Mouse (Mus musculus): ENCODE data around the gene Phf10. TPM values are rescaled to one million over a fixed set of nuclear protein-coding genes. Genes with fewer than 3 reads are reported as not detected.
"Not testable (repeated sequence)": the region's sequence is repeated elsewhere in the genome, so short reads cannot be mapped to it uniquely, and the experiment has no call there.

Gene Phf10
- polyA plus RNA-seq, 1 experiment, result 23.9 TPM

DNA sequence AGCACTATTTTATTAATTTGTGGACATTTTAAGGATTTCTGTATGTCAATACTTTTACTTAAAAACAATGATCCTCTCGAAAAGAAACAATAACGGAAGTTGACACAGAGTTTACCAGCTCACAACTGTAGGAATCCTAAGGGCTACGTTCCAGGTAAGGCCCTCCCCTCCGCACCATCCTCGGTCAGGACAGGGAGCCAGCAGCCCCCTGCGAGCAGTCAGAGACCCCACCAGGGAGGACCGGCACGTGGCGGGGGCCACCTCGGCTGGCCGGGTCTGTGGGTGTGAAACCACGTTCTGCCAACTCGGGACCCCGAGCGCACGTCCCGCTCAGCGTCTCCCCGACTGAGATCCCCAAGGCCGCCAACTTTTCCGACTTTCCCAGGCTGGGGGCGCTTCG lies 553 bp downstream of the Phf10 start:
- TF ChIP-seq CTCF (IDR thresholded peaks at IDR 0.05; ENCODE audit: insufficient read depth, low read length) (no peak), POLR2A (IDR thresholded peaks at IDR 0.05; ENCODE audit: borderline replicate concordance, extremely low read depth, low read depth, low read length) (no peak)
- DNase-seq, result peak; percentile 31
- Histone ChIP-seq H3K4me1 (ENCODE audit: control insufficient read depth, insufficient read depth, low read length) (peaks cover 5% of the 10 kb centered on the region), H3K4me3 (replicated peaks; ENCODE audit: extremely low read depth, low read depth, low read length) (peak overlapping the region; percentile 84)
- WGBS, result under 1% methylated on average over 21 of the region's 23 CpGs

- no peak for DNase-seq
- TF ChIP-seq CTCF (IDR thresholded peaks at IDR 0.05; ENCODE audit: insufficient read depth, low read length) (no peak), POLR2A (IDR thresholded peaks at IDR 0.05; ENCODE audit: borderline replicate concordance, extremely low read depth, low read depth, low read length) (no peak)
- WGBS, result 30% methylated on average over 3 of the region's 3 CpGs
- Histone ChIP-seq H3K4me1 (ENCODE audit: control insufficient read depth, insufficient read depth, low read length) (peaks cover 5% of the 10 kb centered on the region), H3K4me3 (replicated peaks; ENCODE audit: extremely low read depth, low read depth, low read length) (no peak overlapping the region)
These were observed 1.1 kb downstream of the Phf10 start for GRCm38 (mm10) chr17:14959979-14960378.

DNA sequence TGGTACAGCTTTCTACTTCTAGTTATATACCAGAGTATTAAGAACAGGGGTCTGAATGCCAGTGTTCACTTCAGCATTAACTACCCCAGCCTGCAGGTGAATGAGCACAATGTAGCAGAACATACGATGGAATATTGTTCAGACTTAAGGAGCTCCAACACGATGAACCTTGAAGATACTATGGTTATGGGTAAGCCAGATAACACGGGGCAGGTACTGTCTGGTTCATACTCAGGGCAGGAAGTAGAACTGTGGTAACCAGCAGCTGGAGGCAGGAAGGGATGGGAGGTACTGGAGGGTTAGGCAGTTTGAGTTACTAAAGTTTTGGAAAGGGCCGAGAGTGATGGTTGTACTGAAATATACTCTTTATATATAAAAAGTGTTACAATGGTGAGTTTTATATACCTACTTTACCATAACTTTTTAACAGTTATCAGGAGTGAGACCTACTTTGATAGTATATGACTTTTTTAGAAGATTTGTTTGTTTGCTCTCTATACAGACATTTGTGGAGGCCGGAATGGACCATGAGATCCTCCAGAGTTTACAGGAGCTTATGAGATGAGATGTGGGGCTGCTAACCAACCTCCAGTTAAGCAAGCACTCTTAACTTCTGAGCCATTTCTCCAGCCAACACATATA lies 2.3 kb downstream of the Phf10 start:
- no peak for DNase-seq
- H3K4me1 ChIP-seq (ENCODE audit: control insufficient read depth, insufficient read depth, low read length), result peaks cover 5% of the 10 kb centered on the region
- WGBS, result 84% methylated on average over 5 of the region's 5 CpGs
- no peak overlapping the region for H3K4me3 ChIP-seq (replicated peaks; ENCODE audit: extremely low read depth, low read depth, low read length)
- TF ChIP-seq POLR2A (IDR thresholded peaks at IDR 0.05; ENCODE audit: borderline replicate concordance, extremely low read depth, low read depth, low read length) (no peak), CTCF (IDR thresholded peaks at IDR 0.05; ENCODE audit: insufficient read depth, low read length) (no peak)

DNA sequence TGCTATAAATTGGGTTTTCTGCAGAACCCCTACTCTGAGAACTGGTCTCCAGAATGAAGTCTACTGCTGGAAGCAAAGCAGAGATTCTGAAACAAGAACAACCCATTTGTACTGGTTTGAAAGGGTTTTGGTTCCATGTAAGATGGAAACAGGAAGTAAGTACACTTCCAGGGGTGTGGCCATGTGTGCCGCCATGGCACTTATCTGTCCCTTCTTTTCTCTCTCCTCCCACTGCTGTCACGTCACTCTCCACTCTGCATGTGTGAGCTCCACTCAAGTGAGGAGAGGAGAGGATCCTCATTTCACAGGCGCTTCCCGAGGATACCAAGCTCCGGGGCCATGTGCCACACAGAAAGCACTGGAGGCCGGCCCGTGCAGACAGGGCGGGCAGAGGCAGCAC lies 7.6 kb downstream of the Phf10 start:
- no peak for DNase-seq
- Histone ChIP-seq H3K4me3 (replicated peaks; ENCODE audit: extremely low read depth, low read depth, low read length) (no peak overlapping the region), H3K4me1 (ENCODE audit: control insufficient read depth, insufficient read depth, low read length) (no peaks in the 10 kb centered on the region)
- TF ChIP-seq POLR2A (IDR thresholded peaks at IDR 0.05; ENCODE audit: borderline replicate concordance, extremely low read depth, low read depth, low read length) (no peak), CTCF (IDR thresholded peaks at IDR 0.05; ENCODE audit: insufficient read depth, low read length) (no peak)
- 84% methylated on average over 8 of the region's 8 CpGs for WGBS

GRCm38 (mm10) chr17:14949161-14949827 lies 11.8 kb downstream of the Phf10 start:
- DNase-seq, result no peak
- 84% methylated on average over 7 of the region's 7 CpGs for WGBS
- Histone ChIP-seq H3K4me3 (replicated peaks; ENCODE audit: extremely low read depth, low read depth, low read length) (no peak overlapping the region), H3K4me1 (ENCODE audit: control insufficient read depth, insufficient read depth, low read length) (peaks cover 3% of the 10 kb centered on the region)
- no peak for TF ChIP-seq CTCF (IDR thresholded peaks at IDR 0.05; ENCODE audit: insufficient read depth, low read length)
- TF ChIP-seq POLR2A (IDR thresholded peaks at IDR 0.05; ENCODE audit: borderline replicate concordance, extremely low read depth, low read depth, low read length), result no peak

- Histone ChIP-seq H3K4me1 (ENCODE audit: control insufficient read depth, insufficient read depth, low read length) (peaks cover 5% of the 10 kb centered on the region), H3K4me3 (replicated peaks; ENCODE audit: extremely low read depth, low read depth, low read length) (no peak overlapping the region)
- WGBS, result 93% methylated on average over 1 of the region's 1 CpGs
- TF ChIP-seq POLR2A (IDR thresholded peaks at IDR 0.05; ENCODE audit: borderline replicate concordance, extremely low read depth, low read depth, low read length) (no peak), CTCF (IDR thresholded peaks at IDR 0.05; ENCODE audit: insufficient read depth, low read length) (no peak)
- no peak for DNase-seq
These were observed 16.5 kb downstream of the Phf10 start for GRCm38 (mm10) chr17:14944551-14944950.

DNA sequence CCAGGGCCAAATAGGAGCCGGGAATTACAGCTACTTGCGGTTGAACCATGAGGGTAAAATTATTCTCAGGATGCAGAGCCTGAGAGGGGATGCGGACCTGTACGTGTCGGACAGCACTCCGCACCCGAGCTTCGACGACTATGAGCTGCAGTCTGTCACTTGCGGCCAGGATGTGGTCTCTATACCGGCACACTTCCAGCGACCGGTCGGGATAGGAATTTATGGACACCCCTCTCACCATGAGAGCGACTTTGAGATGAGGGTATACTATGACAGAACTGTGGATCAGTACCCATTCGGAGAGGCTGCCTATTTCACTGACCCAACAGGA lies 17.4 kb downstream of the Phf10 start:
- no peak for DNase-seq
- WGBS, result 12% methylated on average over 16 of the region's 16 CpGs
- TF ChIP-seq CTCF (IDR thresholded peaks at IDR 0.05; ENCODE audit: insufficient read depth, low read length), result no peak
- TF ChIP-seq POLR2A (IDR thresholded peaks at IDR 0.05; ENCODE audit: borderline replicate concordance, extremely low read depth, low read depth, low read length), result no peak
- peaks cover 5% of the 10 kb centered on the region for H3K4me1 ChIP-seq (ENCODE audit: control insufficient read depth, insufficient read depth, low read length)
- H3K4me3 ChIP-seq (replicated peaks; ENCODE audit: extremely low read depth, low read depth, low read length), result peak overlapping the region; percentile 83

- WGBS, result under 1% methylated on average over 54 of the region's 54 CpGs
- DNase-seq, result peak; percentile 99
- Histone ChIP-seq H3K4me1 (ENCODE audit: control insufficient read depth, insufficient read depth, low read length) (peaks cover 5% of the 10 kb centered on the region), H3K4me3 (replicated peaks; ENCODE audit: extremely low read depth, low read depth, low read length) (peak within 1 kb of the TSS; percentile 83)
- no peak for TF ChIP-seq CTCF (IDR thresholded peaks at IDR 0.05; ENCODE audit: insufficient read depth, low read length)
- peak; percentile 73; the same call in 1 of the 2 replicates for TF ChIP-seq POLR2A (IDR thresholded peaks at IDR 0.05; ENCODE audit: borderline replicate concordance, extremely low read depth, low read depth, low read length)
These were observed 17.9 kb downstream of the Phf10 start, which contains the start of the genes Wdr27 and 1600012H06Rik for GRCm38 (mm10) chr17:14943009-14943728. Gene Wdr27 (minus strand): TSS chr17:14943158. Gene 1600012H06Rik (plus strand): TSS chr17:14943184.

DNA sequence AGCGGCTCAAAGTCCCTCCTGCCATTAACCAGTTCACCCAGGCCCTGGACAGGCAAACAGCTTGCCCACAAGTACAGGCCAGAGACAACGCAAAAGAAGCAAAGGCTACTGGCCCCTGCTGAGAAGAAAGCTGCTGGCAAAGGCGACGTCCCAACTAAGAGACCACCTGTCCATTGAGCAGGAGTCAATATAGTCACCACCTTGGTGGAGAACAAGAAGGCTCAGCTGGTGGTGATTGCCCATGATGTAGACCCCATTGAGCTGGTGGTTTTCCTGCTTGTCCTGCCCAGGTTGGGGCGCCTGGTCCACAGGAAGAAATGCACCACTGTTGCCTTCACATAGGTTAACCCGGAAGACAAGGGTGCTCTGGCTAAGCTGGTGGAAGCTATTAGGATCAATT lies 18.9 kb downstream of the Phf10 start:
- DNase-seq; H3K4me3 ChIP-seq (replicated peaks; ENCODE audit: extremely low read depth, low read depth, low read length); H3K4me1 ChIP-seq (ENCODE audit: control insufficient read depth, insufficient read depth, low read length): not testable (repeated sequence)
- WGBS, result 69% methylated on average over 6 of the region's 6 CpGs

Data from lung, adult 2 months (tissue).